Mouse (Mus musculus) bone marrow macrophage, adult 2 months (primary cell): ENCODE results near the gene Dcn. TPM values are rescaled to one million over a fixed set of nuclear protein-coding genes. Genes with fewer than 3 reads are reported as not detected.

Experiments used
- H3K27ac ChIP-seq: 2 replicates; pipeline ENCODE4 v1.5.1; 2012; ENCODE audit warnings: low read depth, low read length; ENCODE audit not compliant: insufficient read depth
- H3K4me1 ChIP-seq: 2 replicates; pipeline ENCODE4 v1.6.1; 2012; ENCODE audit warnings: low read length; ENCODE audit not compliant: control insufficient read depth, insufficient read depth
- H3K4me3 ChIP-seq: 2 replicates; pipeline ENCODE4 v1.5.1; 2012; ENCODE audit warnings: mild to moderate bottlenecking, low read length, moderate library complexity; ENCODE audit not compliant: insufficient read depth
- CTCF ChIP-seq: IDR thresholded peaks from 2 replicates; pipeline ENCODE4 v1.5.1; 2012; ENCODE audit warnings: low read depth, mild to moderate bottlenecking, low read length, moderate library complexity
- POLR2A ChIP-seq: IDR thresholded peaks from 2 replicates; pipeline ENCODE4 v1.6.1; 2012; ENCODE audit warnings: mild to moderate bottlenecking, low read depth, low read length, borderline replicate concordance
- polyA plus RNA-seq: library from polyadenylated mRNA; stranded (reverse); fragments of >200 nt; gene quantifications from 2 replicates; pipeline ENCODE4 v1.2.4, GENCODE M21; 2012; ENCODE audit not compliant: missing spikeins, insufficient read depth, insufficient read length

Dcn gene
- polyA plus RNA-seq, 1 experiment = 2.1 TPM

DNA sequence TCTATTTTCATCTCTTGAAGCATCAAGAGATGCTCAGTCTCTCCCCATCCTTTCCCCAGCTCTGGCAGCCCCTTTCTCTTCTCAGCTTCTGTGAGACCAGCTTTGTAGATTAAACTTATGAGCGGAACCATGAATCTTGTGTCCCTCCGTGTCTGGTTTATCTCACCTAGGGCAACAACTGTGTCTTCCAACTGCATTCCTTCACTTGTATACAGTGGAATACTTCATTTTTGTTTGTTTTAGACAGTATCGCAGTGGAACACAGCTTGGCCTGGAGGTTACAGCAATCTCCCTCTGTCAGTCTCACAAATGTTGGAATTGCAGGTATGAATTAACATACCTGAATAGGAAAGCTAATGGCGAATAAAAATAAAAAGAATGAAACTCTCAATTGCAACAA is 58.8 kb downstream of the Dcn start:
- TF ChIP-seq CTCF (no peak), POLR2A (no peak)
- H3K27ac ChIP-seq = no peak overlapping the region
- H3K4me3 ChIP-seq = no peak overlapping the region
- H3K4me1 ChIP-seq = no peaks in the 10 kb centered on the region

DNA sequence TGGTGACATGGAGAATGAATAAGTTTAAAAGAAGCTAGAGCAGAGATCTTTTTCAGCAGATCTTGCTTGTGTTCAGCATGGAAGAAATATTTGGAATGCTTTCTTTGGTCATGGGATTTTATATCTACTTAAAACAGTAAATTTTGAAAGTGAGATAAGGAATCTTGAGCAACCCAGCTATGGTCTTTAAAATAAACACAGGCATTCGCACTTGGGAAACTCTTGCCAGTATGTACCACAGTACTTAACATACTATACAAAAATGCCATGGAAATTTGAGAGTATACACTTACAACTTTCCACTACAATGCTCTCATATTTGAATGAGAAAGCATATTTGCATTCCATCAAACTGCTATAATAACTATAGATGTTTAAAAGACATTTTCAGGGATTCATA is 68.3 kb downstream of the Dcn start:
- no peak overlapping the region for H3K4me3 ChIP-seq
- no peak overlapping the region for H3K27ac ChIP-seq
- H3K4me1 ChIP-seq = no peaks in the 10 kb centered on the region
- TF ChIP-seq CTCF (no peak), POLR2A (no peak)

DNA sequence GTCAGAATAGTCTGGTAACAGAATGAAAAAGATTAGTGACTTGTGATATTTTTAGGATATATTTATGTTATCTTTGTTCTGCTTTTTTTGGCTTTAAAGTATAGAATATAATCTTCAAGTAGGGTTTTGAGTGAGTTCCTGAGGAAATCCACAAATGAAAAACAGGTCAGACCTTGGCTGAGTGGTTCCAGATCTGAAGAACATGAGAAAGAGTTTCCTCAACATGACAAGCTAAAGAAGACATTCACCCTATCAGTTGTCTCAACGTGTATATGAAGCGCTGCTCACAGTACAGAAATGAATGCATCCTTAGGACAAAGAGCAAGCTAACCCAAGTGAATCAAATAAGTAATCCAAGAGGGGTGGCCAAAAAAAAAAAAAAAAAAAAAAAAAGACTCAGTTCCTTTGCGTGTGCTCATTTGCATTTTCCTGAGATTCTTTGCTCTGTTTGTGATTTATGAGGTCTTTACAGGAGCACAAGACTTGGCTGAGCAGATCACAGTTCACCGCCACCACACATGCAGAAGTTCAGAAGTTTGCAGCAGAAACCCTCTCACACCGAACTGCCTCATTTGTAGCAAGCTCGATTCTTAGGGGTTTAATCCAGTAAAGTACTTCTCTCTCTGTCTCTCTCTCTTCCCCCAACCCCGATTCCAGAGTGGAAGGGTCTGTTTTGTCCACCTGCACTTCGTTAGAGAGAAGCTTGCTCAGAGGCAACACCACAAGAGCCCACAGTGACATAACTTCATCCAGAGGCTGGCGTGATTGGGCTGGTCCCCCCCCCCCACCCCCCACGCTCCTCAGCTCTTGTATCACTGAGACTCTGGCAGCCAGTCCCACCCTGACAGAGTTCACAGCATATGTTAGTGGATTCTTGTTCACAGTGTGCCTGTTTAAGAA is 85.8 kb downstream of the Dcn start, which contains the start of gene Lum:
Gene Lum, plus strand, starts transcription at position 172 of the 900 bp plus-strand sequence.
- TF ChIP-seq POLR2A (no peak), CTCF (no peak)
- Histone ChIP-seq H3K27ac (no peak within 1 kb of the TSS), H3K4me3 (no peak within 1 kb of the TSS), H3K4me1 (no peaks in the 10 kb centered on the region)

DNA sequence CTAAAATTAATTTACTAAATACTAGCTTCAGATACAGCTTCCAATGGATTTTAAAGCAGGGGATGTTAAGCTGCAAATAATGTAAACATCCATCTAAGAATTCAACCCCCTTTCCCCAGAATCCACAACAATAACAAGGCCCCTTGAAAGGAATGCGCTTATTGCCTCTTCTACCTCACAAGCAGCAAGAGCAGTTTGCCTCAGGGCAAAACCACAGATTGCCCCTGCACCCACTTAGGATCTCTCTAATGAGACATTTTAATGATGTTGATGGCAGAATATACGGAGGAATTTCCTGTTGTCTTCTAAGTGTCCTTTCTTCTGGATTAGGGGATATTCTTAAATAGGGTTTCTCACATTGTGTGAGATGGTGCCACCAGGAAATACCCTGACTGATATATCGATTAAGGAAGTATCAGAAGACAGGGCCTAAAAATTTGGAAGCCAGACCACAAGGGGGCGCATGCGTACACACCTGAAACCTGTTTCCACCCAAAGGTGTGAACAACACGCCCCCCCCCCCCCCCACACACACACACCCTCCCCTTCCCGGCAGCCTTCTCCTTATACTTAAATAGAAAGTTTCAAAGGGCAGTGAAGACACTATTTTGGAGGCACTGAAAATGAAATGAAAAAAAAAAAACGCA is 88.2 kb downstream of the Dcn start:
- TF ChIP-seq CTCF (no peak), POLR2A (no peak)

More for the DNA sequence above, 88.2 kb downstream of the Dcn start:
- Histone ChIP-seq H3K4me3 (no peak overlapping the region), H3K27ac (no peak overlapping the region), H3K4me1 (no peaks in the 10 kb centered on the region)

Other genes with a start within 250 kb of the Dcn start
- gene Lum, start 85.5 kb downstream of the Dcn start, polyA plus RNA-seq = not detected in 2 replicates
- gene Kera, start 127.3 kb downstream of the Dcn start, polyA plus RNA-seq = not detected in 2 replicates
- gene Epyc, start 164.5 kb downstream of the Dcn start, polyA plus RNA-seq = not detected in 2 replicates
- not detected in 2 replicates for gene Ccer1, start 213.4 kb downstream of the Dcn start, polyA plus RNA-seq
- not detected in 2 replicates for gene C030005K15Rik, start 247.1 kb downstream of the Dcn start, polyA plus RNA-seq